Mouse (Mus musculus) heart, adult 2 months (tissue): Measurements from ENCODE around the gene Eno4. TPM values are rescaled to one million over a fixed set of nuclear protein-coding genes. Genes with fewer than 3 reads are reported as not detected.

Experiments
- DNase-seq, 2 experiments: peaks; one replicate each; pipeline ENCODE4 v3.0.0; 2021
- H3K27ac ChIP-seq: fragments of 200-600 bp; 2 replicates; pipeline ENCODE4 v1.8.1; 2022
- H3K27me3 ChIP-seq: fragments of 200-500 bp; 2 replicates; pipeline ENCODE4 v1.6.1; 2012; ENCODE audit warnings: mild to moderate bottlenecking, low read length, inconsistent platforms, mixed read lengths; ENCODE audit not compliant: control insufficient read depth, insufficient read depth
- H3K36me3 ChIP-seq: fragments of 200-500 bp; 2 replicates; pipeline ENCODE4 v1.6.1; 2012; ENCODE audit warnings: low read length, inconsistent platforms; ENCODE audit not compliant: control insufficient read depth, insufficient read depth
- H3K4me1 ChIP-seq: fragments of 200-500 bp; 2 replicates; pipeline ENCODE4 v1.6.1; 2011; ENCODE audit warnings: low read length; ENCODE audit not compliant: control insufficient read depth, insufficient read depth
- H3K4me3 ChIP-seq: fragments of 200-600 bp; 2 replicates; pipeline ENCODE4 v1.8.1; 2022
- H3K79me2 ChIP-seq: fragments of 200-500 bp; replicated peaks from 2 replicates; pipeline ENCODE4 v1.6.1; 2012; ENCODE audit warnings: mild to moderate bottlenecking, inconsistent platforms, low read length, moderate library complexity, mixed read lengths; ENCODE audit not compliant: control insufficient read depth, insufficient read depth
- H3K9ac ChIP-seq: fragments of 200-500 bp; 2 replicates; pipeline ENCODE4 v1.6.1; 2012; ENCODE audit warnings: low read depth, mild to moderate bottlenecking, control low read depth, inconsistent platforms, low read length, mixed read lengths
- CTCF ChIP-seq: fragments of 200-600 bp; IDR thresholded peaks from 2 replicates; pipeline ENCODE4 v1.8.1; 2022; ENCODE audit warnings: antibody characterized with exemption, mild to moderate bottlenecking, moderate library complexity
- EP300 ChIP-seq: fragments of 200-500 bp; IDR thresholded peaks from 2 replicates; pipeline ENCODE4 v1.6.1; 2011; ENCODE audit warnings: low read depth, low read length, control low read depth; ENCODE audit not compliant: insufficient read depth
- POLR2A ChIP-seq: fragments of 200-500 bp; IDR thresholded peaks from 2 replicates; pipeline ENCODE4 v1.6.1; 2011; ENCODE audit warnings: mild to moderate bottlenecking, low read depth, low read length, control low read depth; ENCODE audit not compliant: insufficient read depth
- WGBS: fragments of 180-500 bp; shearing (Covaris S2); methylation state at CpG from one replicate; pipeline ENCODE4 v1.1.7; 2018; 5-methylcytosine and 5-hydroxymethylcytosine counted together
- intact Hi-C: fragments of 180-260 bp; cut with DNase I; formaldehyde crosslinking; loops from one replicate; pipeline ENCODE4 v1.15.1; 2025
- polyA plus RNA-seq: library from polyadenylated mRNA; depleted of rRNA; stranded (reverse); fragments of >200 nt; gene quantifications from 2 replicates; pipeline ENCODE4 v1.2.3, GENCODE M21; 2012
- total RNA-seq, 2 experiments: library from RNA; stranded (reverse); gene quantifications; 2 replicates each; pipeline ENCODE4 v1.2.3; 2021

The Eno4 gene
- total and polyA plus RNA-seq, 3 experiments = 0.27 TPM; not detected in 2

- no peaks in the 10 kb centered on the region for H3K36me3 ChIP-seq
- DNase-seq = no peak
- TF ChIP-seq CTCF (no peak), POLR2A (no peak), EP300 (no peak)
- no peaks in the 10 kb centered on the region for H3K79me2 ChIP-seq
- no peak overlapping the region for H3K4me3 ChIP-seq
- no peak overlapping the region for H3K27ac ChIP-seq
- intact Hi-C loops = no loop called here
- 69% methylated on average over 9 of the region's 9 CpGs for WGBS
- no peak overlapping the region for H3K9ac ChIP-seq
- peaks cover 5% of the 10 kb centered on the region for H3K4me1 ChIP-seq
- no peaks in the 10 kb centered on the region for H3K27me3 ChIP-seq
These were observed 36.5 kb upstream of the Eno4 start for GRCm38 (mm10) chr19:58906685-58907084.

- Histone ChIP-seq H3K9ac (no peak overlapping the region), H3K27ac (no peak overlapping the region), H3K4me3 (no peak overlapping the region), H3K4me1 (peaks cover 5% of the 10 kb centered on the region), H3K27me3 (no peaks in the 10 kb centered on the region), H3K36me3 (no peaks in the 10 kb centered on the region), H3K79me2 (no peaks in the 10 kb centered on the region)
- DNase-seq = no peak
- intact Hi-C loops = no loop called here
- TF ChIP-seq CTCF = no peak
- TF ChIP-seq POLR2A = no peak
- TF ChIP-seq EP300 = no peak
- WGBS = 45% methylated on average over 10 of the region's 10 CpGs
These were observed 35.2 kb upstream of the Eno4 start for GRCm38 (mm10) chr19:58908018-58908417.

- no peak overlapping the region for H3K27ac ChIP-seq
- no peak overlapping the region for H3K9ac ChIP-seq
- DNase-seq = no peak
These were observed 32.3 kb upstream of the Eno4 start for GRCm38 (mm10) chr19:58910941-58911368.

GRCm38 (mm10) chr19:58911386-58911785, 31.8 kb upstream of the Eno4 start:
- TF ChIP-seq CTCF (peak; percentile 95), POLR2A (no peak), EP300 (no peak)
- peak overlapping the region; percentile 2; the same call in 1 of the 2 replicates for H3K4me3 ChIP-seq
- H3K36me3 ChIP-seq = no peaks in the 10 kb centered on the region
- WGBS = 9% methylated on average over 9 of the region's 9 CpGs
- peak; percentile 46 to 71 for DNase-seq
- no peak overlapping the region for H3K27ac ChIP-seq
- H3K9ac ChIP-seq = no peak overlapping the region
- no peaks in the 10 kb centered on the region for H3K27me3 ChIP-seq
- peaks cover 3% of the 10 kb centered on the region for H3K4me1 ChIP-seq
- H3K79me2 ChIP-seq = no peaks in the 10 kb centered on the region
- intact Hi-C loops = loop anchor here (1.0 kb wide), 1 partner anchor 287 kb away; no protein-coding TSS in a partner anchor

More at GRCm38 (mm10) chr19:58910941-58911368, 32.3 kb upstream of the Eno4 start:
- no peak for TF ChIP-seq EP300
- no peak for TF ChIP-seq POLR2A
- no peak for TF ChIP-seq CTCF
- Histone ChIP-seq H3K36me3 (no peaks in the 10 kb centered on the region), H3K4me3 (peak overlapping the region; percentile 2; the same call in 1 of the 2 replicates), H3K79me2 (no peaks in the 10 kb centered on the region), H3K4me1 (peaks cover 3% of the 10 kb centered on the region), H3K27me3 (no peaks in the 10 kb centered on the region)
- intact Hi-C loops = loop anchor here (1.0 kb wide), 1 partner anchor 287 kb away; no protein-coding TSS in a partner anchor
- WGBS = 2% methylated on average over 11 of the region's 11 CpGs

GRCm38 (mm10) chr19:58913301-58913700, 29.9 kb upstream of the Eno4 start:
- WGBS = 86% methylated on average over 6 of the region's 6 CpGs
- Histone ChIP-seq H3K4me1 (peaks cover 1% of the 10 kb centered on the region; the same call in 1 of the 2 replicates), H3K4me3 (no peak overlapping the region), H3K79me2 (no peaks in the 10 kb centered on the region), H3K36me3 (no peaks in the 10 kb centered on the region), H3K9ac (no peak overlapping the region), H3K27ac (no peak overlapping the region), H3K27me3 (no peaks in the 10 kb centered on the region)
- intact Hi-C loops = no loop called here
- DNase-seq = no peak
- TF ChIP-seq POLR2A (no peak), CTCF (no peak), EP300 (no peak)

- Histone ChIP-seq H3K27ac (no peak overlapping the region), H3K4me1 (no peaks in the 10 kb centered on the region), H3K79me2 (no peaks in the 10 kb centered on the region), H3K4me3 (no peak overlapping the region), H3K9ac (peak overlapping the region; percentile 21; the same call in 1 of the 2 replicates), H3K27me3 (no peaks in the 10 kb centered on the region; the same call in 1 of the 2 replicates), H3K36me3 (no peaks in the 10 kb centered on the region)
- no peak for TF ChIP-seq EP300
- no peak for TF ChIP-seq POLR2A
- TF ChIP-seq CTCF = peak; percentile 30
- WGBS = 4% methylated on average over 11 of the region's 11 CpGs
- DNase-seq = no peak
- intact Hi-C loops = no loop called here
These were observed 24.6 kb upstream of the Eno4 start for GRCm38 (mm10) chr19:58918597-58918996.
